Mouse (Mus musculus) inflammation-experienced regulatory T-cells, adult 6 months (primary cell): Measurements from ENCODE around the gene Gm20479. TPM values are rescaled to one million over a fixed set of nuclear protein-coding genes. Genes with fewer than 3 reads are reported as not detected.

Experiments used
- ATAC-seq: one replicate; pipeline ENCODE4 v1.8.0; 2017
- polyA plus RNA-seq, 3 experiments: library from polyadenylated mRNA; unstranded; fragments of 100-300 nt; shearing (Covaris generic); gene quantifications; one replicate each; pipeline ENCODE4 v1.2.1; 2017

Gene Gm20479
- 1 to 10 TPM in 1 of 3 experiments, not detected in 2; 4.0 TPM for polyA plus RNA-seq

DNA sequence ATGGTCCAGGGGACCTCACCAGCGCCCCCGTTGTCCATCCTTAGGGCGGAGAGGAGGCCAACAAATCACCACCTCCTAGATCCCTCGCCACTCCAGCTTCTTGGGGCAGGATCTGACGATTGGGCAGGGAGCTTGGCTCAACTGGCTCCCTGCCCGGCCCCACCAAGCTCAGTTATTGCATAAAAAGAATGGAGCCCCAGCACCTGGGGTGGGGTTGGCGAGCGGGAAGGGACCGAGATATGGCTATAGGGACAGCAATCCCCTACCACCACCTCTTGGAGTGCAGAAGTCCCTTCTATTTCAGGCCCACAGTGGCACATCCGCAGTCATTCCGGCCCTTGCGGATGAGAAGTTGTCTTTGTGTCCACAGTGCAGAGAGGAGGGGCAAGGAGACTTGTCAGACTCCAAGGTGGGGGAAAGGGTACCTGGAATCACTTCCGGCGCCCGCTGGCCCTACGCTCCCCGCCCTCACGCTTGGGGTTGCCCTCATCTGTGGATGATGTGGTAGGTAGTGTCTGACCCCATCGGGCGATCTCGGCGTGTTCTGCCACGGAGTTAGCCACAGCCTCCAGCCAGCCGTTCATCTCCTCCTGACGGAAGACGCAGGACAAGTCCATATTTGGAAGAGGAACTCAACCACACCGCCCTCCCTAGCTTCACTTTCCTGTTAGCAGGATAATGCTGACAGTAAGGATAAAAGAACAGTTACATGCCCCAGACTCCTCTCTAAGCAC, at the start of gene Gm20479:
Gene Gm20479, minus strand, starts transcription at position 559 of the 734 bp plus-strand sequence.
- ATAC-seq: no peak

DNA sequence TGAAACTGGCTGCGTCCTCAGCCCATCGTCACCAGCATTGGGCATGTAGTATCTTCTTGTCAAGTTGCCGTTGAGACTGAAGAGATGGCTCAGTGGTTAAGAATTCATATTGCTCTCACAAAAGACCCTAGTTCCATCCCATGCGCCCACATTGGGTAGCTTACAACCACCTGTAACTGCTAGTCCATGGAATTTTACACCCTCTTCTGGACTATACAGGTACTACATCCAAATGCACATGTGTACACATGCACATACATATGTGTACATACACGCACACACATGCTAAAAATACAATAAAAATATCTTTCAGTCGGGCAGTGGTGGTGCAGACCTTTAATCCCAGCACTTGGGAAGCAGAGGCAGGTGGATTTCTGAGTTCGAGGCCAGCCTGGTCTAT, 49.3 kb upstream of the Gm20479 start:
- no peak for ATAC-seq

- ATAC-seq: no peak
Measured at GRCm38 (mm10) chr7:27404203-27404942, 47.2 kb upstream of the Gm20479 start.

- no peak for ATAC-seq
Measured at GRCm38 (mm10) chr7:27402675-27403074, 45.5 kb upstream of the Gm20479 start.

- no peak for ATAC-seq
Measured at GRCm38 (mm10) chr7:27400545-27400944, 43.3 kb upstream of the Gm20479 start.

DNA sequence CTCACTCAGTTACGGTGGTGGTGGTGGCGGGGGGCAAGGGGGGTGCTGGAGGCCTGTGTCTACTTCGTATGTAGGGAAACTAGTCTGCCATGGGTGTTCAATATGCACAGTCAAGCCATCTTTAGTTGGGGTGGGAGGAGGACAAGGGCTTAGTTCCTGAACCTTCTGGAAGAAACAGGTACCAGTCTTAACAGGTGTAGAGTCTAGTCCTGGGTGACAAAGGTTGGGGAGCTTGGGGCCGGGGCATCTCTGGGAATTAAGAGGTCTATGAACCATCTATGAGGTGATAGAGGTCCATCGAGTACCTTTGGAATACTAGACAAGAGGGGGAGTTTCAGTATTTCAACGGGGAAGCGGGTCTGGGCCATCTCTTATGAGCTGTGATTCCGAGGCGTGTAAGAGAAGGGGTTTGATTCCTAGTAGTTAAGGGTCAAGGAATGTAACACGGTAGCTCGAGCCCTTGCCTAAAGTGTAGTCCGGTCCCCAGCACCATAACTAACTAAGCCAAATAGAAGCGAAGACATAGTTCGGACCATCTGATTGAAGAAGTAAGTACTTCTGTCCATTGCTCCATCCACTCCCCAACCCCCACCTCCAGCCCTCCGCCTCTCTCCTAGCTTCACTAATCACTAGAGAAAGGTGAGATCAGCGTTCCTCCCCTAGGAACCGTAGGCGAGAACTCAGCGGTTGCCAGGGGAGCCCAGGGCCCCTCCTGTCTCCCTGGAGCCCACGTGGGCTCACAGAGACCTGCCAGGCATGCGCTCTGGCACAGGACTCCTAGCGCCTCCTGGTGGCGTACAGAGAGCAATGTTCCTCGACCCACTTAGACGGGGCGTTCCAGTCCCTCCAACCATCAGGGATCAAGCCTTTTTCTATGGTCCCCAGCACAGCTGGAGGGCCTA, 40.1 kb upstream of the Gm20479 start:
- peak; percentile 60 for ATAC-seq

DNA sequence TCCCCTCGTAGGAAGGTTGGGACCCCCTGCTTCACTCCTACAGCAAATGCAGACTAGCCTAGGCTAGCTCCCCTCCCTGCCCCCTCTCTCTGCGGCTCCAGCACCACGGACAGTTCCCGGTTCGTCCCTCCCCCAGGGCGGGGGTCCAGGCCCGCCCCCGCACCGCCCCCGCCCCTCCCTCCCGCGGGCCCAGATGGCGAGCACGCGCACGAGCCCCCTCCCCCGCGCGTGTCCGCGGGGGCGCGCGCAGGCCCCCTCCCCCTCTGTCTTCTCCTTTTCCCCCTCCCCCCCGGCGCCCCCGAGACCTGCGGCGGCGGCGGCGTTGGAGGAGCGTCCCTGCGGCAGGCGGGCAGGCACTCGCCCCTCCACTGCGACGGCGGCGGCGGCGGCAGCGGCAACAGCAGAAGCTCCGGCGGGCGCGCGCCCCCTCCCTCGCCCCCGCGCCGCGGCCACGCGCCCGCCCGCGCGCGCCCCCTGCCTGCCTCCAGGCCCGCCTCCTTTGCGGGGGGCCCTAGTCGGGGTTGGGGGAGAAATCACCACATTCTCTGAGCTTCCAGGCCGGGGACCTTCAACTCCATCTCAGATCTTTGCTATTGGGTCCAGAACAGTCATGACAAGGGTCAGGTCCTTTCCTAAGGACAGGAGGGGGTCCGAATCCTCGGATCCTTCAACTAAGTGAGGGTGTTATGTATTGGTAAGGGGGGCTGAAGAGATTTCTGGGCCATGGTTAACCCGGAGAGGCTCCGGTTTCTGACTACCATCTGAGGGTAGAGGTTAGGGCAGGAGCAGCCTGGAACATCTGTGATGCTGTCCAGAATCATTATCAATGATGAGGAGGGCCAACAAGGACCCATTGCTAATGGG, 39.2 kb upstream of the Gm20479 start:
- ATAC-seq: no peak

- ATAC-seq: no peak
Measured at GRCm38 (mm10) chr7:27395521-27396183, 38.4 kb upstream of the Gm20479 start.

DNA sequence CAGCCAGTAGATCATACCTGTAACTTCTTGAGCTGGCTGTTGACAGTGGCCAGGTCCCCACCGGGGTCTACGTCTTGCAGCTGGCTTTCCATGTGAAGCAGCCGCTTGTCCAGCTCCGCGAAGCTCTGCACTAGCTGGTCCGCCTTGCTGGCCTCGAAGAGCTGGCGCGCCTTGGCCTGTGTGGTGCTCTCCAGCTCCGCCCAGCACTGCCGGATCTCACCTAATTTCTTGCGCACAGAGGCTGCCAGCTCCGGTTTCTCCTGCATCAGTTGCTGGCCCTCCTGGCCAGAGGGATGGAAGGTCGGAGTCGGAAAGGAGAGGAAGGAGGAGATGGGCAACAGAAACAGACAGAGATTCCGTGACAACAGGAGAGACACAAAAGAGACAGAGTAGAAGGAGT, 34.2 kb upstream of the Gm20479 start:
- no peak for ATAC-seq

DNA sequence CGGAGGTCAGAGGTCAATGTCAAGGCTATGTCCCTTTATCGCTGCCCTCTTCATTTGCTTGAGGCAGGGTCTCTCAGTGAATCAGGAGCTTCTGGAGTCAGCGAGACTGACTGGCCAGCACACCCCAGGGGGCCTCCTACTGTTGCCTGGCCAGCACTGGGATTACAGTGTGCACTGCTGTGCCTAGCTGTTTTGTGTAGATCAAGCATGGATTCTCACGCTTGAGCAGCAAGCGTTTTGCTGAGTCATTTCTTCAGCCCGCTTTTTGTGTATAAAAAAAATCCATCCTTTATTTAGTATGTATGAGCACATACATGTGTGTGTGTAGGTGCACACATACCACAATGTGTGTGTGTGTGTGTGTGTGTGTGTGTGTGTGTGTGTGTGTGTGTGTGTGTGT, 32.0 kb upstream of the Gm20479 start:
- no peak for ATAC-seq

DNA sequence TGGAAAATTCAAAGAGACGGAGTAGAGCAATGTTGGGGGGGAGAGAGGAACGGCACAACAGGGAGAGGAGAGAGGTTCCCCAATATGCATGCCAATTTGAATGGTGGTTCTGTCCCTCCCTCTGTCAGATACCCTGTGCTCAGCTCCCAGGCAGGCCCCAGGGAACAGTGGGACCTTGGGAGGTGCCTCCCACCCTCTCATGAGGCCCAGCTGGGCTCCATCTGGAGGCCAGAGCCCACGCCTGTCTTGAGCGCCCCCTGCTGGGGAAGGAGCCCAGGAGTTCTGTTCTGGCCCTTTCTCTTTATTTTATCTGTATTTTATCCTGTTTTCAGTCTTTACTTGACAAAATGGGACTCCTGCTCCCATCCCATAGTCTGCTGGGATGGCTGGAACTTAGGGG, 27.5 kb upstream of the Gm20479 start:
- ATAC-seq: no peak

DNA sequence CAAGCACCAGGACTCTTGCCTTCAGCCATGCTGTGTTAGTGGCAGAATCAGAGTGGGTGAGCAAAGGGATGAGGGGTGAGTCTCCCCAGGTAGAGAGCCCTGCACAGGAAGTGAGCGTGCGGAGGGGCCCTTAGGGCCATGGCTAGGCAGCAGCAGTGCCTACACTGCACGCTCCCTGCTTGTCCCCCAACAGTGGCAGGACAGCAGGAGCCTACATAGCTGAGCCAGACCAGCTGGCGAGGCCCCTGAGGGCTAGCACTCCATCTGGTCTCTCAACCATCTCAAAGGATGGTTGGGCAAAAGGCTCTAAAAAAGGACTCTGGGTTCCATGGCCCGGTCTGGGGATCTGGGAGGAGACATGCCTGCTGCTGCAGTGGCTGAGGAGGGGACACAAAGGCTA, 26.9 kb upstream of the Gm20479 start:
- no peak for ATAC-seq

DNA sequence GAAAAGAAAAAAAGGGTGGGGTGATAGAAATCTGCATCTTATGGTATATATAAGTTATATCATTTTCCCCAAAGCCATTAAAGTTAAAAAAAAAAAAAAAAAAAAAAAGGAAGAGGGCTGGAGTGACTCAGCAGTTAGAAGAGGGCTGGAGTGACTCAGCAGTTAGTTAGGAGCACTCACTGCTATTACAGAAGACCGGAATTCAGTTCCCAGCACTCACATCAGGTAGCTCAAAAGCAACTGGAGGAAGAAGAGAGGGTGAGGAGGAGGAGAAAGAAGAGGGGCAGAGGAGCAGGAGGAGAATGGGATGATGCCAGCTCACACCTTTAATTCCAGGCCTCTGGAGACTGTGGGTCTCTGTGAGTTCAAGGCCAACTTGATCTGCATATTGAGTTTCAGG, 26.0 kb upstream of the Gm20479 start:
- no peak for ATAC-seq

- no peak for ATAC-seq
Measured at GRCm38 (mm10) chr7:27381560-27381959, 24.3 kb upstream of the Gm20479 start.

GRCm38 (mm10) chr7:27381009-27381408, 23.8 kb upstream of the Gm20479 start:
- ATAC-seq: no peak

DNA sequence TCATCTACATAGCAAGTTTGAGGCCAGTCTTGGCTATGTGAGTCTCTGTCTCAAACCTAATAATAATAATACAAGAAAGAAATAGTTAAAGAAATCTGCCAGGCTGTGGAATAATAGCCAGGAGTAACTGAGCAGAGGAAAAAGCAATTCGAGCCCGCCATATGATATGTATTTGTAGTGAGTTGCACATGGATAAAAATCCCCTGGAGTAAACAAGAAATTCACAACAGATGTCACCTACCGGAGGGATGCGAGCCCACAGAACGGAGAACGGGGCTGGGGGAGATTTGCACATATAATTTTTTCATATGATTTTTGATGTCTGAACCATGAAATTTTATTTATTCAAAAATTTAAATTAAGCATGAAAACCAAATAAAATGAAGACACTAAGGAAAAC, 22.6 kb upstream of the Gm20479 start:
- no peak for ATAC-seq

- no peak for ATAC-seq
Measured at GRCm38 (mm10) chr7:27378431-27378830, 21.2 kb upstream of the Gm20479 start.

GRCm38 (mm10) chr7:27375274-27375673, 18.1 kb upstream of the Gm20479 start:
- ATAC-seq: no peak

GRCm38 (mm10) chr7:27371715-27372462, 14.7 kb upstream of the Gm20479 start:
- ATAC-seq: no peak

GRCm38 (mm10) chr7:27369111-27369510, 11.9 kb upstream of the Gm20479 start:
- no peak for ATAC-seq

- ATAC-seq: no peak
Measured at GRCm38 (mm10) chr7:27367976-27368375, 10.8 kb upstream of the Gm20479 start.
